Mouse (Mus musculus): Measurements from ENCODE around the gene Bcl2l15.

Gene Bcl2l15

DNA sequence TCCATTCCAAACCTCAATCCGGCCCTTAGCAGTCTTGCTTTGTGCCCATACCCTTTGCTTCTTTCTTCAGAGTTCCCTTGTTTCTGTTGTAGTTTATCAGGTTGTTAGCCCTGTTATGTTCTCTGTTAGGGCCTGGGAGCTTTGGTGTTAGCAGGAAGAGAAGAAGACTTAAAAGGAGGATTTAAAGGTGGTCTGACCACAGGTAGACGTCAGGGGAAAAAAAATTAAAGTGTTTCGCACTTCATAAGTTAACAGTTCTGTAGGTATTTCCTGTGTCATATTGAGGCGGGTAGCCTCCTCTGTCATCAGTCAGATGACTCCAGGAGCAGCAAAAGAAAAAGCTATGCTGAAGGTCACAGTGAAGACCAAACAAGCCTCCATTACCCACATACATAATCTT is 35.6 kb downstream of the Bcl2l15 start:
- no peak for DNase-seq (ENCODE audit: low spot score)

DNA sequence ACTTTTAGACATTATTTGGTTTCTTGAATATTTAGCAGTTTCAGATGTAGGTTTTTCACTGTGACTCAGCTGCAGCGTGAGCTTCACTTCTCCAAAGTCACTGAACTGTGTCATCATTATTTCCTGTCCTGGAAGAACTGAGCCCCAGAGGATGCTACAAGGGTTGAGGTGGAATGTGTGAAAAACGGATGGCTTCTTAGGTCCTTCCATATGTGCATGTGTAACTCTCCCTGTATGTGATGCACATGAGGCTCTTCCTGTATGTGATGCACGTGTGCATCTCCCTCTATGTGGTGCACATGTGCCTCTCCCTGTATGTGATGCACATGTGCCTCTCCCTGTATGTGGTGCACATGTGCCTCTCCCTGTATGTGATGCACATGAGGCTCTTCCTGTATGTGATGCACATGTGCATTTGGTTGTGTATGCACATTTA is 40.3 kb downstream of the Bcl2l15 start:
- no peak for DNase-seq (ENCODE audit: low spot score)

- DNase-seq (ENCODE audit: low spot score) = no peak
Observed at GRCm38 (mm10) chr3:103874329-103874728, 41.9 kb downstream of the Bcl2l15 start.

DNA sequence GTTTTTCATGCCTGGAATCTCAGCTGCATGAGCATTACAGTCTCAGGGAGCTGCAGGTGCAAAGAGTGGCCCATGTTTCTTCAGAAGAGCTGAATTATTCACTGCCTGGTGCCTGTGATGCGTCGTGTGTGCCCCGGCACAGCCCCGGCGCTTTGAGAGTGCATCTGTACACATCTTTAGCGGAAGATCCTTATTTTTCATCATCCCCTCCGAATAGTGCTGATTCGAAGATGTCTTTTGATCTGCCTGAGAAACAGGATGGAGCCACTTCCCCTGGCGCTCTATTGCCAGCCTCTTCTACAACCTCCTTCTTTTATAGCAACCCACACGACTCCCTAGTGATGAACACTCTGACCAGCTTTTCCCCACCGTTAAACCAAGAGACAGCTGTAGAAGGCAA is 53.5 kb downstream of the Bcl2l15 start:
- no peak for DNase-seq (ENCODE audit: low spot score)

GRCm38 (mm10) chr3:103887581-103887980 is 55.2 kb downstream of the Bcl2l15 start:
- DNase-seq (ENCODE audit: low spot score) = peak; percentile 31

- no peak for DNase-seq (ENCODE audit: low spot score)
Observed at GRCm38 (mm10) chr3:103893374-103893773, 61.0 kb downstream of the Bcl2l15 start.

Data from ovary, postnatal 14 days (tissue).